In the genomic region with DNA sequence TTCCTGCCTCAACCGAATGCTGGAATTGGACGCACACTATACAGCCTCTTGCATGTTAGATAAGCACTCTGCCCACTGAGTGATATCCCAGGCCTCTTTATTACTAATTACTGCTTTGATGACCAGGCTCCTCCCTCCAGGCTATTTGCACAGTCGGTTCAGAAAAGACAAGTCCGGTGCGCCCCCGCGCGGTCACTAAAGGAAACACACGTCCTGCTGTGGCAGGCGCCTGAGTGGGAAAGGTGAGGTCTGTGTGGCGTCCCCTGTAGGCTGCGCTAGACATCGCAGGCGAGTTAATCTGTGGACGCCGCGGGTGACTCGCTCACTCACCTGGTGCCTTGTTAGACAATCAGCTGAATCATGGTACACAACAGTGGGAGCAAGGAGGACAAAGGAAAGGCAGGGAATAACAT, we compare ENCODE assay signal across 8 mouse cellular contexts. TPM values are rescaled to one million over a fixed set of nuclear protein-coding genes. Genes with fewer than 3 reads are reported as not detected.
A peak's percentile ranks its signal among the peaks of the same experiment; 100 is the strongest.
DNase-seq lines count a peak whose midpoint lies in the region; ATAC-seq and TF ChIP-seq lines count a peak whose summit lies in the region.

No protein-coding gene starts in this region.

- no peak for TF ChIP-seq EP300 in heart, postnatal 0 days (IDR thresholded peaks at IDR 0.05; ENCODE audit: low read depth)
- TF ChIP-seq EP300 in liver, embryonic 14.5 days (IDR thresholded peaks at IDR 0.05; ENCODE audit: low read depth), result no peak

- peak; percentile 87 to 92 for DNase-seq in CD8-positive naive resting alpha-beta T cell, adult 2 months (ENCODE audit: low read depth in 2 of 2, low spot score in 2 of 2)
- DNase-seq in brain, embryonic 14.5 days (ENCODE audit: low read depth), result peak; percentile 92
- DNase-seq in fibroblast of lung, adult 2 months (ENCODE audit: low read depth), result peak; percentile 69
- peak; percentile 91 for DNase-seq in heart, postnatal 0 days (ENCODE audit: low spot score)
- DNase-seq in kidney, postnatal 25 days, result peak; percentile 96 to 98
- peak; percentile 82 to 86 (median 86) for DNase-seq in liver, embryonic 14.5 days (ENCODE audit: low read depth in 3 of 3, low spot score in 3 of 3)

- no peak overlapping the region for H3K4me2 ChIP-seq in heart, postnatal 0 days (ENCODE audit: low read depth, low read length)
- H3K4me2 ChIP-seq in liver, embryonic 14.5 days (ENCODE audit: low read depth), result no peak overlapping the region; the same call in 1 of the 2 replicates
- H3K4me2 ChIP-seq in neural tube, embryonic 12.5 days (replicated peaks), result no peak overlapping the region
- H3K4me2 ChIP-seq in stomach, embryonic 16.5 days (ENCODE audit: low read depth, low read length), result no peak overlapping the region

- H3K9me3 ChIP-seq in heart, postnatal 0 days (replicated peaks; ENCODE audit: control insufficient read depth, low read length), result no peaks in the 10 kb centered on the region
- no peaks in the 10 kb centered on the region for H3K9me3 ChIP-seq in liver, embryonic 14.5 days (ENCODE audit: control insufficient read depth, low read length)
- no peaks in the 10 kb centered on the region for H3K9me3 ChIP-seq in neural tube, embryonic 12.5 days
- no peaks in the 10 kb centered on the region for H3K9me3 ChIP-seq in stomach, embryonic 16.5 days (replicated peaks; ENCODE audit: control insufficient read depth, low read length)

- 0 out of 2 replicates have a peak, but pooled peaks cover 6% of the 10 kb centered on the region for H3K27me3 ChIP-seq in heart, postnatal 0 days (ENCODE audit: control insufficient read depth, insufficient read depth, low read length)
- H3K27me3 ChIP-seq in liver, embryonic 14.5 days (ENCODE audit: control insufficient read depth, insufficient read depth, low read length), result no peaks in the 10 kb centered on the region
- H3K27me3 ChIP-seq in neural tube, embryonic 12.5 days (replicated peaks), result no peaks in the 10 kb centered on the region
- H3K27me3 ChIP-seq in stomach, embryonic 16.5 days (ENCODE audit: control insufficient read depth, insufficient read depth, low read length), result no peaks in the 10 kb centered on the region

- H3K9ac ChIP-seq in heart, postnatal 0 days (replicated peaks; ENCODE audit: low read depth, low read length), result no peak overlapping the region
- H3K9ac ChIP-seq in liver, embryonic 14.5 days (replicated peaks), result no peak overlapping the region
- no peak overlapping the region for H3K9ac ChIP-seq in neural tube, embryonic 12.5 days
- no peak overlapping the region for H3K9ac ChIP-seq in stomach, embryonic 16.5 days (ENCODE audit: low read length)

- WGBS in heart, postnatal 0 days, result under 1% methylated on average over 18 of the region's 18 CpGs
- WGBS in liver, embryonic 14.5 days (ENCODE audit: insufficient replicate concordance), result under 1% methylated on average over 18 of the region's 18 CpGs
- WGBS in neural tube, embryonic 12.5 days, result 2% methylated on average over 18 of the region's 18 CpGs
- WGBS in stomach, embryonic 16.5 days, result 2% methylated on average over 18 of the region's 18 CpGs

- ATAC-seq in heart, postnatal 0 days (ENCODE audit: insufficient read depth, low read depth), result peak; percentile 70; the same call in 1 of the 2 replicates
- peak; percentile 83 for ATAC-seq in liver, embryonic 14.5 days (ENCODE audit: insufficient read depth)
- ATAC-seq in neural tube, embryonic 12.5 days (ENCODE audit: low FRiP score, low read depth), result peak; percentile 61; the same call in 1 of the 2 replicates
- peak; percentile 18; the same call in 1 of the 2 replicates for ATAC-seq in stomach, embryonic 16.5 days (ENCODE audit: insufficient read depth, low FRiP score)

- no peaks in the 10 kb centered on the region for H3K36me3 ChIP-seq in heart, postnatal 0 days (replicated peaks; ENCODE audit: control insufficient read depth, insufficient read depth, low read length)
- no peaks in the 10 kb centered on the region for H3K36me3 ChIP-seq in liver, embryonic 14.5 days (replicated peaks; ENCODE audit: control insufficient read depth, insufficient read depth, low read depth)
- H3K36me3 ChIP-seq in neural tube, embryonic 12.5 days, result no peaks in the 10 kb centered on the region
- H3K36me3 ChIP-seq in stomach, embryonic 16.5 days (ENCODE audit: control insufficient read depth, insufficient read depth, low read length), result no peaks in the 10 kb centered on the region

- H3K4me1 ChIP-seq in heart, postnatal 0 days (ENCODE audit: control insufficient read depth, insufficient read depth), result peaks cover 3% of the 10 kb centered on the region; the same call in 1 of the 2 replicates
- peaks cover 0 to 2% of the 10 kb centered on the region in 2 experiments; a peak in 2 of 4 replicates for H3K4me1 ChIP-seq in liver, embryonic 14.5 days (replicated peaks; ENCODE audit: control insufficient read depth in 2 of 2, insufficient read depth in 2 of 2, low read length in 1 of 2)
- no peaks in the 10 kb centered on the region for H3K4me1 ChIP-seq in neural tube, embryonic 12.5 days
- peaks cover 8% of the 10 kb centered on the region; the same call in 1 of the 2 replicates for H3K4me1 ChIP-seq in stomach, embryonic 16.5 days (ENCODE audit: control insufficient read depth, insufficient read depth, low read length)

- no peak for TF ChIP-seq POLR2A in brain, embryonic 14.5 days (IDR thresholded peaks at IDR 0.05; ENCODE audit: borderline replicate concordance, extremely low read depth, insufficient read depth, insufficient read length, poor library complexity, severe bottlenecking)

- peak; percentile 100 for TF ChIP-seq CTCF in brain, embryonic 14.5 days (IDR thresholded peaks at IDR 0.05; ENCODE audit: borderline replicate concordance, extremely low read depth, insufficient read depth, insufficient read length)
- TF ChIP-seq CTCF in heart, postnatal 0 days (IDR thresholded peaks at IDR 0.05; ENCODE audit: low read depth), result peak; percentile 100
- TF ChIP-seq CTCF in liver, embryonic 14.5 days (IDR thresholded peaks at IDR 0.05; ENCODE audit: low read depth), result peak; percentile 100

- no peak overlapping the region for H3K4me3 ChIP-seq in heart, postnatal 0 days (ENCODE audit: low read depth, low read length)
- no peak overlapping the region for H3K4me3 ChIP-seq in liver, embryonic 14.5 days (ENCODE audit: insufficient read depth in 1 of 2, low read depth in 2 of 2, low read length in 2 of 2)
- H3K4me3 ChIP-seq in neural tube, embryonic 12.5 days, result no peak overlapping the region
- no peak overlapping the region for H3K4me3 ChIP-seq in stomach, embryonic 16.5 days (replicated peaks; ENCODE audit: low read length)

- no peak overlapping the region for H3K27ac ChIP-seq in heart, postnatal 0 days (ENCODE audit: low read depth)
- H3K27ac ChIP-seq in liver, embryonic 14.5 days, result no peak overlapping the region
- H3K27ac ChIP-seq in neural tube, embryonic 12.5 days, result no peak overlapping the region
- no peak overlapping the region for H3K27ac ChIP-seq in stomach, embryonic 16.5 days (ENCODE audit: low read length)

RNA-seq across cellular contexts. Expression of a gene that starts 11.0 kb away (rescaled TPM):
- polyA plus RNA-seq in brain, embryonic 14.5 days (2012; rRNA removed), result 0.44 and 1.1 TPM in 2 replicates
- 1.4 and 1.9 TPM in 2 replicates for total RNA-seq in heart, postnatal 0 days (2014; rRNA removed; ENCODE audit: low replicate concordance)
- 3.4 and 3.8 TPM in 2 replicates for polyA plus RNA-seq in heart, postnatal 0 days (2015; fragmentation: Nextera tagmentation; extraction: Ambion mirVana)
- 0.01 and 0.03 TPM in 2 replicates for polyA plus RNA-seq in liver, embryonic 14.5 days (2012; rRNA removed)
- 0.08 TPM in 1 of 2 replicates, not detected in the other for polyA plus RNA-seq in liver, embryonic 14.5 days (2014; fragmentation: Nextera tagmentation; extraction: Ambion mirVana)
- 1.7 and 1.9 TPM in 2 replicates for polyA plus RNA-seq in neural tube, embryonic 12.5 days (2016; fragmentation: Nextera tagmentation; extraction: Ambion mirVana)
- polyA plus RNA-seq in stomach, embryonic 16.5 days (2015; fragmentation: Nextera tagmentation; extraction: Ambion mirVana), result 3.0 and 3.9 TPM in 2 replicates

RNA-seq across cellular contexts. Expression of a gene that starts 15.3 kb away (rescaled TPM):
- 12.2 and 15.9 TPM in 2 replicates for polyA plus RNA-seq in brain, embryonic 14.5 days (2012; rRNA removed)
- total RNA-seq in heart, postnatal 0 days (2014; rRNA removed; ENCODE audit: low replicate concordance), result 7.8 and 9.0 TPM in 2 replicates
- polyA plus RNA-seq in heart, postnatal 0 days (2015; fragmentation: Nextera tagmentation; extraction: Ambion mirVana), result 0.77 and 0.78 TPM in 2 replicates
- polyA plus RNA-seq in liver, embryonic 14.5 days (2012; rRNA removed), result 1.2 and 1.5 TPM in 2 replicates
- polyA plus RNA-seq in liver, embryonic 14.5 days (2014; fragmentation: Nextera tagmentation; extraction: Ambion mirVana), result 0.74 and 0.91 TPM in 2 replicates
- 4.0 and 4.6 TPM in 2 replicates for polyA plus RNA-seq in neural tube, embryonic 12.5 days (2016; fragmentation: Nextera tagmentation; extraction: Ambion mirVana)
- 8.2 and 8.5 TPM in 2 replicates for polyA plus RNA-seq in stomach, embryonic 16.5 days (2015; fragmentation: Nextera tagmentation; extraction: Ambion mirVana)

RNA-seq across cellular contexts. Expression of a gene that starts 58.7 kb away (rescaled TPM):
- polyA plus RNA-seq in brain, embryonic 14.5 days (2012; rRNA removed), result 115 and 121 TPM in 2 replicates
- total RNA-seq in heart, postnatal 0 days (2014; rRNA removed; ENCODE audit: low replicate concordance), result 97.3 and 101 TPM in 2 replicates
- polyA plus RNA-seq in heart, postnatal 0 days (2015; fragmentation: Nextera tagmentation; extraction: Ambion mirVana), result 221 and 222 TPM in 2 replicates
- polyA plus RNA-seq in liver, embryonic 14.5 days (2012; rRNA removed), result 45.8 and 60.8 TPM in 2 replicates
- 241 and 248 TPM in 2 replicates for polyA plus RNA-seq in liver, embryonic 14.5 days (2014; fragmentation: Nextera tagmentation; extraction: Ambion mirVana)
- 451 and 469 TPM in 2 replicates for polyA plus RNA-seq in neural tube, embryonic 12.5 days (2016; fragmentation: Nextera tagmentation; extraction: Ambion mirVana)
- 287 and 291 TPM in 2 replicates for polyA plus RNA-seq in stomach, embryonic 16.5 days (2015; fragmentation: Nextera tagmentation; extraction: Ambion mirVana)

RNA-seq across cellular contexts. Expression of a gene that starts 59.0 kb away (rescaled TPM):
- 17.9 and 23.8 TPM in 2 replicates for polyA plus RNA-seq in brain, embryonic 14.5 days (2012; rRNA removed)
- total RNA-seq in heart, postnatal 0 days (2014; rRNA removed; ENCODE audit: low replicate concordance), result 13.5 and 20.8 TPM in 2 replicates
- polyA plus RNA-seq in heart, postnatal 0 days (2015; fragmentation: Nextera tagmentation; extraction: Ambion mirVana), result 32.2 and 33.7 TPM in 2 replicates
- 22.3 and 24.5 TPM in 2 replicates for polyA plus RNA-seq in liver, embryonic 14.5 days (2012; rRNA removed)
- polyA plus RNA-seq in liver, embryonic 14.5 days (2014; fragmentation: Nextera tagmentation; extraction: Ambion mirVana), result 33.2 and 33.8 TPM in 2 replicates
- 34.2 and 38.0 TPM in 2 replicates for polyA plus RNA-seq in neural tube, embryonic 12.5 days (2016; fragmentation: Nextera tagmentation; extraction: Ambion mirVana)
- polyA plus RNA-seq in stomach, embryonic 16.5 days (2015; fragmentation: Nextera tagmentation; extraction: Ambion mirVana), result 44.4 and 46.6 TPM in 2 replicates

Comparison
In these comparisons a context has a peak if more than half of its experiments do, and no peak if none do; other contexts are left out.
1. ATAC-seq: peak in every context shown above with its lines; median percentile 83 in liver, embryonic 14.5 days; 70 in heart, postnatal 0 days; 61 in neural tube, embryonic 12.5 days; 18 in stomach, embryonic 16.5 days.